Mouse (Mus musculus): ENCODE data around the gene Gm13289. TPM values are rescaled to one million over a fixed set of nuclear protein-coding genes. Genes with fewer than 3 reads are reported as not detected.
A peak's percentile ranks its signal among the peaks of the same experiment; 100 is the strongest.
"Not testable (repeated sequence)": the region's sequence is repeated elsewhere in the genome, so short reads cannot be mapped to it uniquely, and the experiment has no call there.

The Gm13289 gene
- polyA plus RNA-seq, 1 experiment from 2014 or later = not detected

DNA sequence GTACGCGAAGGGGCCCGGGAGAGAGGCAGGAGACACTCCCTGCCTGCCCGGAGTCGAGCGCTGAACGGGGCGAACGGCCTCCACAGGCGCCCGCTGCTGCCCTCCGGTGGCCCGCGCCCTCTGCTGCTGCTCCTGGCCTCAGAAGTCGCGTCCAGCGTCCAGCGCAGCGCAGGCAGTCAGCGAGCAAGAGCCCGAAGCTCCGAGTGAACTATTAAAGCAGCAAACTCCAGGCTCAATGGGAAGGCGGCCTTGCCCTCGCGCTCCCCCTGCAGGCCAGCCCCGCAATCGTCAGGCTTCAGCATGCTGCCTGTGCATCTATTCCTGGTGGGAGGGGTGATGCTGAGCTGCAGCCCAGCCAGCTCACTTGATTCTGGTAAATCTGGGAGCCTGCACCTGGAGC is 8.7 kb downstream of the Gm13289 start, which contains the start of gene Gm13276:
TSS of gene Gm13276 (plus strand) at position 301 of the 400 bp plus-strand sequence.
- WGBS (ENCODE audit: insufficient replicate concordance) = no CpG with 5 or more reads among the region's 27 CpGs
- not testable (repeated sequence) for ATAC-seq (ENCODE audit: low read depth); H3K4me2 ChIP-seq; H3K9me3 ChIP-seq (replicated peaks); H3K4me3 ChIP-seq (replicated peaks); DNase-seq; H3K4me1 ChIP-seq (replicated peaks); H3K27ac ChIP-seq; H3K9ac ChIP-seq; H3K27me3 ChIP-seq; H3K36me3 ChIP-seq

- 0% methylated on average over 4 of the region's 28 CpGs for WGBS (ENCODE audit: insufficient replicate concordance)
These were observed 11.7 kb downstream of the Gm13289 start, which contains the start of gene Gm13277 for GRCm38 (mm10) chr4:88788402-88788801. Gene Gm13277 (plus strand): TSS chr4:88788632.

GRCm38 (mm10) chr4:88791250-88791649 is 14.5 kb downstream of the Gm13289 start, which contains the start of gene Gm13278:
Gene Gm13278 (plus strand): TSS chr4:88791550.
- H3K27ac ChIP-seq; H3K4me1 ChIP-seq (replicated peaks); H3K9ac ChIP-seq; H3K4me2 ChIP-seq; DNase-seq; H3K27me3 ChIP-seq; ATAC-seq (ENCODE audit: low read depth); H3K36me3 ChIP-seq; H3K9me3 ChIP-seq (replicated peaks); H3K4me3 ChIP-seq (replicated peaks): not testable (repeated sequence)
- WGBS (ENCODE audit: insufficient replicate concordance) = no CpG with 5 or more reads among the region's 28 CpGs

More at GRCm38 (mm10) chr4:88788402-88788801, 11.7 kb downstream of the Gm13289 start, which contains the start of gene Gm13277:
- H3K4me2 ChIP-seq; H3K9me3 ChIP-seq (replicated peaks); ATAC-seq (ENCODE audit: low read depth); H3K9ac ChIP-seq; H3K4me1 ChIP-seq (replicated peaks); H3K27me3 ChIP-seq; H3K4me3 ChIP-seq (replicated peaks); H3K36me3 ChIP-seq; H3K27ac ChIP-seq; DNase-seq: not testable (repeated sequence)

DNA sequence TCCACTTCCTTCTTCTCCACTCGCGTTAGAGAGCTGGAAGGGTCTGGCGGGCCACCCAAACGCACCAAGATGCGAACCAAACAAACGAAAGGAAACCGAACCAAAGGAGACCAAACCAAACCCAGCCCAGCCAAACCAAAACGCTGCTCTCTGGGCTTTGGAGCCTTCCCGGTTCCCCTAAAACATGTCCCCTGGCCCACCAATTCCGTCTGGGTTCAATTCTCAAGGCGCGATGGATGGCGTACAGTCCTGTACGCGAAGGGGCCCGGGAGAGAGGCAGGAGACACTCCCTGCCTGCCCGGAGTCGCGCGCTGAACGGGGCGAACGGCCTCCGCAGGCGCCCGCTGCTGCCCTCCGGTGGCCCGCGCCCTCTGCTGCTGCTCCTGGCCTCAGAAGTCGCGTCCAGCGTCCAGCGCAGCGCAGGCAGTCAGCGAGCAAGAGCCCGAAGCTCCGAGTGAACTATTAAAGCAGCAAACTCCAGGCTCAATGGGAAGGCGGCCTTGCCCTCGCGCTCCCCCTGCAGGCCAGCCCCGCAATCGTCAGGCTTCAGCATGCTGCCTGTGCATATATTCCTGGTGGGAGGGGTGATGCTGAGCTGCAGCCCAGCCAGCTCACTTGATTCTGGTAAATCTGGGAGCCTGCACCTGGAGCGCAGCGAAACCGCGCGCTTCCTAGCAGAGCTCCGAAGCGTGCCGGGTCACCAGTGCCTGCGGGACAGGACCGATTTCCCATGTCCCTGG is 17.4 kb downstream of the Gm13289 start, which contains the start of gene Gm13275:
TSS of gene Gm13275 (plus strand) at position 552 of the 740 bp plus-strand sequence.
- ATAC-seq (ENCODE audit: low read depth); H3K27me3 ChIP-seq; H3K9ac ChIP-seq; DNase-seq; H3K4me2 ChIP-seq; H3K27ac ChIP-seq; H3K36me3 ChIP-seq; H3K9me3 ChIP-seq (replicated peaks); H3K4me3 ChIP-seq (replicated peaks); H3K4me1 ChIP-seq (replicated peaks): not testable (repeated sequence)
- 0% methylated on average over 12 of the region's 52 CpGs for WGBS (ENCODE audit: insufficient replicate concordance)

GRCm38 (mm10) chr4:88797097-88797496 is 20.4 kb downstream of the Gm13289 start, which contains the start of gene Gm13279:
Gene Gm13279 (plus strand): TSS chr4:88797397.
- not testable (repeated sequence) for H3K4me2 ChIP-seq; H3K27ac ChIP-seq; ATAC-seq (ENCODE audit: low read depth); H3K9ac ChIP-seq; H3K36me3 ChIP-seq; H3K9me3 ChIP-seq (replicated peaks); H3K4me3 ChIP-seq (replicated peaks); H3K4me1 ChIP-seq (replicated peaks); H3K27me3 ChIP-seq; DNase-seq
- no CpG with 5 or more reads among the region's 28 CpGs for WGBS (ENCODE audit: insufficient replicate concordance)

GRCm38 (mm10) chr4:88799365-88799764 is 22.6 kb downstream of the Gm13289 start, which contains the start of gene Gm13285:
Gene Gm13285 (plus strand): TSS chr4:88799665.
- WGBS (ENCODE audit: insufficient replicate concordance) = 8% methylated on average over 5 of the region's 7 CpGs
- not testable (repeated sequence) for H3K4me2 ChIP-seq, H3K9ac ChIP-seq

GRCm38 (mm10) chr4:88802954-88803353 is 26.2 kb downstream of the Gm13289 start, which contains the start of gene Gm13287:
Gene Gm13287 (plus strand): TSS chr4:88803254.
- not testable (repeated sequence) for ATAC-seq (ENCODE audit: low read depth); DNase-seq; H3K9ac ChIP-seq; H3K4me1 ChIP-seq (replicated peaks); H3K9me3 ChIP-seq (replicated peaks); H3K27ac ChIP-seq; H3K36me3 ChIP-seq; H3K4me3 ChIP-seq (replicated peaks)
- WGBS (ENCODE audit: insufficient replicate concordance) = no CpG with 5 or more reads among the region's 29 CpGs
- peaks cover 11% of the 10 kb centered on the region; the same call in 1 of the 2 replicates for H3K27me3 ChIP-seq
- H3K4me2 ChIP-seq = peak within 1 kb of the TSS; percentile 30; the same call in 1 of the 2 replicates

More at GRCm38 (mm10) chr4:88799365-88799764, 22.6 kb downstream of the Gm13289 start, which contains the start of gene Gm13285:
- H3K4me3 ChIP-seq (replicated peaks); H3K36me3 ChIP-seq; DNase-seq; H3K27me3 ChIP-seq; ATAC-seq (ENCODE audit: low read depth); H3K27ac ChIP-seq; H3K9me3 ChIP-seq (replicated peaks); H3K4me1 ChIP-seq (replicated peaks): not testable (repeated sequence)

DNA sequence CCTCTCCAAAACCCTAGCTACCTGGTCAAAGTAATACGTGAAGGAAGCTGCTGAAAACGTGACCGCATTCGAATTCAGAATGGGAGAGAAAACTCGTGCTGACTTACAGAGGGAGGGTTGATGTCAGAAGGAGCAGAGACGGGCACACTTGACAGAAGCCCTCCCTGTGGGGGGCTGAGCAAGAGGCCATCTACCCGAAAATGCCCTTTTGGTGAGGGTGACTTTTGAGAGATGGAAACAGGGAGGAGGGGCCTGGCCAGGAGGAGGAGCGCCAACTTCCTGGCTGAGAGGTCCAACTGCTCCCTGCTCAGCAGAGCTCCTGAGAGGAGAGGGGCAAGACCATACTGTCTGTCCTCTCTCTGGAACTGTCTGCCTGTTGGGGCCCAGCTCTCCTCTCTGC is 28.5 kb downstream of the Gm13289 start, which contains the start of gene Gm13288:
TSS of gene Gm13288 (plus strand) at position 301 of the 400 bp plus-strand sequence.
- no CpG with 5 or more reads among the region's 8 CpGs for WGBS (ENCODE audit: insufficient replicate concordance)
- not testable (repeated sequence) for ATAC-seq (ENCODE audit: low read depth); DNase-seq; H3K9me3 ChIP-seq (replicated peaks); H3K9ac ChIP-seq; H3K4me3 ChIP-seq (replicated peaks); H3K36me3 ChIP-seq; H3K4me1 ChIP-seq (replicated peaks); H3K27ac ChIP-seq
- peak within 1 kb of the TSS; percentile 42; the same call in 1 of the 2 replicates for H3K4me2 ChIP-seq
- H3K27me3 ChIP-seq = peaks cover 12% of the 10 kb centered on the region; the same call in 1 of the 2 replicates

DNA sequence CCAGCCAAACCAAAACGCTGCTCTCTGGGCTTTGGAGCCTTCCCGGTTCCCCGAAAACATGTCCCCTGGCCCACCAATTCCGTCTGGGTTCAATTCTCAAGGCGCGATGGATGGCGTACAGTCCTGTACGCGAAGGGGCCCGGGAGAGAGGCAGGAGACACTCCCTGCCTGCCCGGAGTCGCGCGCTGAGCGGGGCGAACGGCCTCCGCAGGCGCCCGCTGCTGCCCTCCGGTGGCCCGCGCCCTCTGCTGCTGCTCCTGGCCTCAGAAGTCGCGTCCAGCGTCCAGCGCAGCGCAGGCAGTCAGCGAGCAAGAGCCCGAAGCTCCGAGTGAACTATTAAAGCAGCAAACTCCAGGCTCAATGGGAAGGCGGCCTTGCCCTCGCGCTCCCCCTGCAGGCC is 29.0 kb downstream of the Gm13289 start:
- not testable (repeated sequence) for H3K4me3 ChIP-seq (replicated peaks); H3K4me1 ChIP-seq (replicated peaks); H3K9ac ChIP-seq; H3K9me3 ChIP-seq (replicated peaks); DNase-seq; H3K27ac ChIP-seq; ATAC-seq (ENCODE audit: low read depth); H3K36me3 ChIP-seq
- H3K27me3 ChIP-seq = peaks cover 12% of the 10 kb centered on the region; the same call in 1 of the 2 replicates
- 0% methylated on average over 9 of the region's 34 CpGs for WGBS (ENCODE audit: insufficient replicate concordance)
- peak overlapping the region; percentile 42; the same call in 1 of the 2 replicates for H3K4me2 ChIP-seq

GRCm38 (mm10) chr4:88815928-88816327 is 39.2 kb downstream of the Gm13289 start, which contains the start of gene Ifna7:
Gene Ifna7 (plus strand): TSS chr4:88816228.
- WGBS (ENCODE audit: insufficient replicate concordance) = 35% methylated on average over 3 of the region's 3 CpGs
- DNase-seq (no peak), ATAC-seq (ENCODE audit: low read depth) (no peak)
- Histone ChIP-seq H3K27ac (no peak within 1 kb of the TSS), H3K9ac (no peak within 1 kb of the TSS), H3K4me1 (replicated peaks) (no peaks in the 10 kb centered on the region), H3K27me3 (0 out of 2 replicates have a peak, but pooled peaks cover 4% of the 10 kb centered on the region), H3K9me3 (replicated peaks) (no peaks in the 10 kb centered on the region), H3K36me3 (no peaks in the 10 kb centered on the region), H3K4me2 (no peak within 1 kb of the TSS), H3K4me3 (replicated peaks) (no peak within 1 kb of the TSS)

GRCm38 (mm10) chr4:88819659-88820058 is 42.9 kb downstream of the Gm13289 start, which contains the start of gene Ifna11:
Gene Ifna11 (plus strand): TSS chr4:88819959.
- Histone ChIP-seq H3K4me1 (replicated peaks) (no peaks in the 10 kb centered on the region), H3K4me2 (no peak within 1 kb of the TSS), H3K9ac (no peak within 1 kb of the TSS), H3K27ac (no peak within 1 kb of the TSS), H3K9me3 (replicated peaks) (no peaks in the 10 kb centered on the region), H3K4me3 (replicated peaks) (no peak within 1 kb of the TSS), H3K27me3 (0 out of 2 replicates have a peak, but pooled peaks cover 4% of the 10 kb centered on the region), H3K36me3 (no peaks in the 10 kb centered on the region)
- WGBS (ENCODE audit: insufficient replicate concordance) = 52% methylated on average over 1 of the region's 1 CpGs
- no peak for DNase-seq
- ATAC-seq (ENCODE audit: low read depth) = no peak

Measured in liver, embryonic 13.5 days (tissue).